Mouse (Mus musculus): ENCODE measurements around the gene Fhl2.

DNA sequence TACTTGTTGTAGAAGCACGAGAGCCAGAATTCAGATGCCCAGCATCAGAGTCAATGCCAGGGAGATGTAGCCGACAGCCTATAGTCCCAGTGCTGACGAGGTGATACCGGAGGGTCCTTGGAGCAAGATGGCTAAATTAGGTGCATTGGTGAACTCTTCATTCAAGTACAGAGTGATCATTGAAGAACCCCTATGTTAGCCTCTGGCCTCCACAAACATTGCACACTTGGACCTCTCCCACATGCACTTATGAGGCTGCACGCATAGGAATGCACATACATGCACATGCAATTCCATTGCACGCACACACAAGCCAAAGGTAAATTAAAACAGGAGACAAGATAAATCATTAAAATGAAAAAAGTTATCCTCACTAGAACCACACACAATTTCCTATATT is 3.4 kb downstream of the Fhl2 start:
- no peak for TF ChIP-seq GATA1 (IDR thresholded peaks at IDR 0.05; ENCODE audit: borderline replicate concordance, low read length)
- no peak for TF ChIP-seq CTCF (IDR thresholded peaks at IDR 0.05; ENCODE audit: low read depth, low read length)
- TF ChIP-seq TAL1 (conservative IDR thresholded peaks at IDR 0.05; ENCODE audit: low read depth, low read length): no peak
- no peak for TF ChIP-seq POLR2AphosphoS5 (IDR thresholded peaks at IDR 0.05; ENCODE audit: insufficient replicate concordance, low read depth, low read length)
- TF ChIP-seq GATA2 (IDR thresholded peaks at IDR 0.05; ENCODE audit: borderline replicate concordance, low read depth, low read length): no peak

All from G1E (cell line).